Mouse (Mus musculus) liver (tissue): ENCODE measurements around the gene Nsg2.
"Not testable (repeated sequence)": the region's sequence is repeated elsewhere in the genome, so short reads cannot be mapped to it uniquely, and the experiment has no call there.

ENCODE experiments used
- DNase-seq: peaks from one replicate; pipeline ENCODE4 v3.0.0-alpha.2; 2020; ENCODE audit warnings: mixed read lengths

The Nsg2 gene

GRCm38 (mm10) chr11:32000281-32000680 is at the start of gene Nsg2:
Nsg2 (plus strand) TSS chr11:32000463.
- DNase-seq, result peak; percentile 64

GRCm38 (mm10) chr11:31960071-31960470 is 40.2 kb upstream of the Nsg2 start:
- DNase-seq, result no peak

- DNase-seq, result no peak
Measured at GRCm38 (mm10) chr11:31963993-31964392, 36.3 kb upstream of the Nsg2 start.

- no peak for DNase-seq
Measured at GRCm38 (mm10) chr11:31965256-31966134, 34.8 kb upstream of the Nsg2 start, which contains the start of gene 4930524B15Rik. 4930524B15Rik (plus strand) TSS chr11:31965592.

GRCm38 (mm10) chr11:31974132-31974531 is 26.1 kb upstream of the Nsg2 start:
- no peak for DNase-seq

GRCm38 (mm10) chr11:31974826-31975225 is 25.4 kb upstream of the Nsg2 start:
- no peak for DNase-seq

GRCm38 (mm10) chr11:31975678-31976077 is 24.6 kb upstream of the Nsg2 start:
- DNase-seq, result no peak

- DNase-seq, result no peak
Measured at GRCm38 (mm10) chr11:31976137-31976536, 24.1 kb upstream of the Nsg2 start.

- DNase-seq, result not testable (repeated sequence)
Measured at GRCm38 (mm10) chr11:31980089-31980488, 20.2 kb upstream of the Nsg2 start.

GRCm38 (mm10) chr11:31981830-31982229 is 18.4 kb upstream of the Nsg2 start:
- no peak for DNase-seq

GRCm38 (mm10) chr11:31982247-31982943 is 17.9 kb upstream of the Nsg2 start:
- DNase-seq, result not testable (repeated sequence)

- DNase-seq, result no peak
Measured at GRCm38 (mm10) chr11:31983249-31983648, 17.0 kb upstream of the Nsg2 start.

GRCm38 (mm10) chr11:31984786-31985185 is 15.5 kb upstream of the Nsg2 start:
- DNase-seq, result no peak

GRCm38 (mm10) chr11:31992535-31992934 is 7.7 kb upstream of the Nsg2 start:
- DNase-seq, result no peak

GRCm38 (mm10) chr11:31999716-32000115 is 547 bp upstream of the Nsg2 start:
- DNase-seq, result no peak

- DNase-seq, result no peak
Measured at GRCm38 (mm10) chr11:32001181-32001910, 1.1 kb downstream of the Nsg2 start.

GRCm38 (mm10) chr11:32002670-32003072 is 2.4 kb downstream of the Nsg2 start:
- DNase-seq, result no peak

GRCm38 (mm10) chr11:32008049-32008448 is 7.8 kb downstream of the Nsg2 start:
- DNase-seq, result not testable (repeated sequence)

GRCm38 (mm10) chr11:32008852-32009251 is 8.6 kb downstream of the Nsg2 start:
- DNase-seq, result no peak

- DNase-seq, result no peak
Measured at GRCm38 (mm10) chr11:32009961-32010662, 9.8 kb downstream of the Nsg2 start.

GRCm38 (mm10) chr11:32010663-32010970 is 10.4 kb downstream of the Nsg2 start:
- DNase-seq, result no peak

- no peak for DNase-seq
Measured at GRCm38 (mm10) chr11:32011867-32012603, 11.8 kb downstream of the Nsg2 start.
